Mouse (Mus musculus) gastrocnemius, postnatal 10 days (tissue): ENCODE results near the gene Atp1a4. TPM values are rescaled to one million over a fixed set of nuclear protein-coding genes. Genes with fewer than 3 reads are reported as not detected.
A peak's percentile ranks its signal among the peaks of the same experiment; 100 is the strongest.

Experiments
- DNase-seq: peaks from one replicate; pipeline ENCODE4 v3.0.0; 2021; ENCODE audit warnings: mixed read lengths
- total RNA-seq, 2 experiments: library from RNA; stranded (reverse); gene quantifications; 2 replicates each; pipeline ENCODE4 v1.2.3; 2021

Gene Atp1a4
- total RNA-seq, 2 experiments from 2014 or later = 0.61 to 0.66 TPM

GRCm38 (mm10) chr1:172219451-172220406, 38.5 kb downstream of the Atp1a4 start, which contains the start of gene Casq1:
TSS of gene Casq1 (minus strand) at chr1:172219868.
- peak; percentile 51 for DNase-seq

- peak; percentile 34 for DNase-seq
Observed at GRCm38 (mm10) chr1:172218164-172218910, 39.9 kb downstream of the Atp1a4 start.

- peak; percentile 94 for DNase-seq
Observed at GRCm38 (mm10) chr1:172217148-172217547, 41.1 kb downstream of the Atp1a4 start.

- DNase-seq = peak; percentile 67
Observed at GRCm38 (mm10) chr1:172214748-172215147, 43.5 kb downstream of the Atp1a4 start.

- DNase-seq = no peak
Observed at GRCm38 (mm10) chr1:172213771-172214170, 44.4 kb downstream of the Atp1a4 start.

GRCm38 (mm10) chr1:172212776-172213175, 45.4 kb downstream of the Atp1a4 start:
- no peak for DNase-seq

- no peak for DNase-seq
Observed at GRCm38 (mm10) chr1:172207111-172207584, 51.1 kb downstream of the Atp1a4 start.

GRCm38 (mm10) chr1:172206141-172206917, 51.9 kb downstream of the Atp1a4 start, which contains the start of gene Pea15a:
TSS of gene Pea15a (minus strand) at chr1:172206804.
- DNase-seq = peak; percentile 78

GRCm38 (mm10) chr1:172205741-172206087, 52.5 kb downstream of the Atp1a4 start:
- DNase-seq = no peak

- DNase-seq = no peak
Observed at GRCm38 (mm10) chr1:172204814-172205740, 53.1 kb downstream of the Atp1a4 start.

- DNase-seq = no peak
Observed at GRCm38 (mm10) chr1:172204033-172204813, 54.0 kb downstream of the Atp1a4 start.

GRCm38 (mm10) chr1:172203566-172203965, 54.6 kb downstream of the Atp1a4 start:
- DNase-seq = no peak

- no peak for DNase-seq
Observed at GRCm38 (mm10) chr1:172202894-172203522, 55.2 kb downstream of the Atp1a4 start.

GRCm38 (mm10) chr1:172201967-172202880, 56.0 kb downstream of the Atp1a4 start:
- DNase-seq = no peak

- DNase-seq = peak; percentile 45
Observed at GRCm38 (mm10) chr1:172200871-172201447, 57.3 kb downstream of the Atp1a4 start.

- DNase-seq = no peak
Observed at GRCm38 (mm10) chr1:172200161-172200560, 58.1 kb downstream of the Atp1a4 start.

GRCm38 (mm10) chr1:172198996-172199395, 59.2 kb downstream of the Atp1a4 start:
- no peak for DNase-seq

- no peak for DNase-seq
Observed at GRCm38 (mm10) chr1:172198316-172198715, 59.9 kb downstream of the Atp1a4 start.
